Mouse (Mus musculus) heart, embryonic 15.5 days (tissue): ENCODE results near the gene Plekhg5. TPM values are rescaled to one million over a fixed set of nuclear protein-coding genes. Genes with fewer than 3 reads are reported as not detected.

ENCODE experiments used
- ATAC-seq: fragments of 200-750 bp; cut with Nextera tagmentation; replicated peaks from 2 replicates; pipeline ENCODE4 v1.8.0; 2017; ENCODE audit warnings: low read depth, moderate TSS enrichment; ENCODE audit not compliant: insufficient number of reproducible peaks, insufficient read depth, low FRiP score
- H3K27ac ChIP-seq: fragments of 300-500 bp; sonication (generic); 2 replicates; pipeline ENCODE4 v1.5.1; 2015; ENCODE audit warnings: mild to moderate bottlenecking, inconsistent platforms
- H3K27me3 ChIP-seq: fragments of 300-500 bp; sonication (generic); 2 replicates; pipeline ENCODE4 v1.6.1; 2015; ENCODE audit warnings: inconsistent platforms
- H3K36me3 ChIP-seq: fragments of 300-500 bp; sonication (generic); 2 replicates; pipeline ENCODE4 v1.6.1; 2015; ENCODE audit warnings: mild to moderate bottlenecking, inconsistent platforms
- H3K4me1 ChIP-seq: fragments of 300-500 bp; sonication (generic); replicated peaks from 2 replicates; pipeline ENCODE4 v1.6.1; 2015; ENCODE audit warnings: inconsistent platforms
- H3K4me2 ChIP-seq: fragments of 300-500 bp; sonication (generic); 2 replicates; pipeline ENCODE4 v1.6.1; 2015; ENCODE audit warnings: inconsistent platforms, mild to moderate bottlenecking, moderate library complexity
- H3K4me3 ChIP-seq: fragments of 300-500 bp; sonication (generic); 2 replicates; pipeline ENCODE4 v1.5.1; 2015; ENCODE audit warnings: mild to moderate bottlenecking, inconsistent platforms
- H3K9ac ChIP-seq: fragments of 300-500 bp; sonication (generic); 2 replicates; pipeline ENCODE4 v1.6.1; 2015; ENCODE audit warnings: mild to moderate bottlenecking, inconsistent platforms
- H3K9me3 ChIP-seq: fragments of 300-500 bp; sonication (generic); replicated peaks from 2 replicates; pipeline ENCODE4 v1.6.1; 2016; ENCODE audit warnings: inconsistent platforms
- WGBS: fragments of 180-500 bp; shearing (Covaris S2); methylation state at CpG from one replicate; pipeline ENCODE4 v1.1.7; 2015; ENCODE audit warnings: mixed read lengths; 5-methylcytosine and 5-hydroxymethylcytosine counted together
- polyA plus RNA-seq: library from polyadenylated mRNA; unstranded; fragments of >200 nt; fragmentation: Nextera tagmentation; extraction: Ambion mirVana; gene quantifications from 2 replicates; pipeline ENCODE4 v1.2.1, GENCODE M21; 2015

Plekhg5 gene
- polyA plus RNA-seq, 1 experiment from 2014 or later = 11.1 TPM

DNA sequence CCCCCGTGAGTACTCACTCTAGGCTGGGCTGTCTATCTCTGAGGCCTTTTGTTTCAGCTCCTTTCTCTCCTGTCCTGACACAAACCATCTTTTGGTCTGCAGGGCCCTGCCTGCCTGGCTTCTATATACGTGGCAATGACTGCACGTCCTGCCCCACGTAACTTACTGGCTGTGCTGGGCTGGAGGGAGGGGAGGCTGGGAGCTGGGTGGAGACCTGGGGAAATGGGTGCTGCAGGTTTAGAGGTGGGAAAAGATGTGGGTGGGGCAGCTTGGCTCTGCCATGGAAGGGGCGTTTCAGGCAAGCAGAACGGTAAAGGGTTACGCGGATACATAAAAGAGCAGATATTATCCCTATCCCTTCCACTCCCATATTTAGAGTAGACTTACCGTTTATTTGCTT, 45.2 kb downstream of the Plekhg5 start:
- no peaks in the 10 kb centered on the region for H3K9me3 ChIP-seq
- H3K27ac ChIP-seq = no peak overlapping the region
- no peak overlapping the region for H3K4me2 ChIP-seq
- H3K27me3 ChIP-seq = peaks cover 90% of the 10 kb centered on the region
- 70% methylated on average over 9 of the region's 9 CpGs for WGBS
- no peak overlapping the region for H3K4me3 ChIP-seq
- H3K36me3 ChIP-seq = peaks cover 19% of the 10 kb centered on the region
- H3K9ac ChIP-seq = no peak overlapping the region
- ATAC-seq = no peak
- H3K4me1 ChIP-seq = peaks cover 37% of the 10 kb centered on the region

DNA sequence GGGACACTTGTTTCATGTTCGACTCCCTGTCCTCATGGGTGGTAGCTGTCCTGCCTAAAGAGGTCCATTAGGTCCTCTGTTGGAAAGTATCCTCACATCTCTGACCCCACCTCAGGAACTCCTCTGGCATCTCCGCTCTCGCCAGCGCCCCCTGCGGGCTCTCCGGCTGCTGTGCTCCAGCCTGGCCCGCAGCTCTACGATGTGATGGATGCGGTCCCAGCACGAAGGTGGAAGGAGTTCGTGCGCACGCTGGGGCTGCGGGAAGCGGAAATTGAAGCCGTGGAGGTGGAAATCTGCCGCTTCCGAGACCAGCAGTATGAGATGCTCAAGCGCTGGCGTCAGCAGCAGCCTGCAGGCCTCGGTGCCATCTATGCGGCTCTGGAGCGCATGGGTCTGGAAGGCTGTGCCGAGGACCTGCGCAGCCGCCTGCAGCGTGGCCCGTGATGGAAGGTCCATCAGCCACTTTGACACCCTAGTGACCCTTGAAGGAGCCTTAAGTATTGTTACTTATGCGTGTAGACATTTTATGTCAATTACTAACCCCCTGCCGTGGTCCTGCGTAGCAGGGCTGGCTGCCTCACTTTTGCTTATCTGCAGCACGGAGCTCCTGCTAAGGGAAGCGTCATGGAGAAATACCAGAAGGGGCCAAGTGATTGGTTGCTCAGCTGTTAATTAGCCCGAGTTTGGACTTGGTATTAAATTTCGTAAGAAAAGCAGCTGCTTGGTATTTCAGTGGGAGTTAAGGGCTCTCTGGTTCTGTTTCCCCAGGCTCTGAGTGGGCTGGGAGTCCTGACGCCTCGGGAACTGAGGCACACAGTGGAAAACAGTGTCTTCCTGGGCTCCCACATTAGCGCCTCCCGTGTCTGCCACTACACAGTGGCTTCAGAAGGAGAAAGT, 47.3 kb downstream of the Plekhg5 start:
- no peak overlapping the region for H3K9ac ChIP-seq
- H3K36me3 ChIP-seq = peaks cover 4% of the 10 kb centered on the region; the same call in 1 of the 2 replicates
- ATAC-seq = no peak
- H3K9me3 ChIP-seq = no peaks in the 10 kb centered on the region
- 8% methylated on average over 39 of the region's 39 CpGs for WGBS
- H3K27ac ChIP-seq = no peak overlapping the region
- H3K4me3 ChIP-seq = peak overlapping the region; percentile 37
- peaks cover 40% of the 10 kb centered on the region for H3K4me1 ChIP-seq
- peak overlapping the region; percentile 60 for H3K4me2 ChIP-seq
- H3K27me3 ChIP-seq = peaks cover 100% of the 10 kb centered on the region

DNA sequence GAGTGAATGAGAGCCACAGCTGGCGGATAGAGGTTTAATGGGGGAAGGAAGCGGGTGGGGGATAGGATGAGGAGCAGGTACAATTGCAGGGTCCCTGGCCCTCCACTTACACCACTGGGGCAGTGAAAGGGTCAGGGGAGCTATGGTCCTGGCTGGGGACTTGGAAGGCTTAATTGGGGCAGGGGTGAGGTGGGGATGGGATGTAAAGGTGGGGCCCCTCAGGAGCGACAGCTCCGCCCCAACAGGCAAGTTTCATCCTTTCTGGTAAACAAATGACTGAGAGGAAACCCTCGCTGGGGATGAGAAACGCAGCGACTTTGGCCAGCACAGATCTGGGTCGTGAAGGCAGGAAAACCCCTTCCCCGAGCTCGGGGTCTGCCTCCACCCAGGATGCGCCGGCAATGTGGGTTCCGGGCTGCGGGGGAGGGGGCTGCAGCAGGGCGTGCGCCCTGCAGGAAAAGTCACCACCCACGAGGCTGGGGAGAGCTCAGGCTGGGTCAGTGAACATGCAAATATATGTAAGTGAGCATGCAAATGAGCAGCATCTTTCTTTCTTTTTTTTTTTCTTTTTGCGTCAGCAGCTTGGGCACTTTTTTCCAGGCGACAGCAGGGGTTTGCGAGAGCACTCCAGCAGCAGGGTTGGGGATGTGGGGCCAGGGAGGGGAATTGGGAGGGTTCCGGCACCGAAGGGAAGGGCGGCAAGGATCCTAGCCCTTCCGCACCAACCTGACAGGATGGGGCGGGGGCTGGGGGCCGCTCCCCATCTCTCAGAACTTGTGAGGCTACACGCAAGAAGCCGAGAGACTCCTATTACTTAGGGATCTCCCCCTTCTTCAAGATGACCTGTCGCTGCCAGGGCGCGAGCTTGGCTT, 48.2 kb downstream of the Plekhg5 start:
- WGBS = 3% methylated on average over 31 of the region's 31 CpGs
- H3K27me3 ChIP-seq = peaks cover 100% of the 10 kb centered on the region
- no peak overlapping the region for H3K9ac ChIP-seq
- no peaks in the 10 kb centered on the region for H3K36me3 ChIP-seq
- H3K4me3 ChIP-seq = peak overlapping the region; percentile 37
- peaks cover 43% of the 10 kb centered on the region for H3K4me1 ChIP-seq
- peak overlapping the region; percentile 60 for H3K4me2 ChIP-seq
- no peak overlapping the region for H3K27ac ChIP-seq
- no peaks in the 10 kb centered on the region for H3K9me3 ChIP-seq
- no peak for ATAC-seq

DNA sequence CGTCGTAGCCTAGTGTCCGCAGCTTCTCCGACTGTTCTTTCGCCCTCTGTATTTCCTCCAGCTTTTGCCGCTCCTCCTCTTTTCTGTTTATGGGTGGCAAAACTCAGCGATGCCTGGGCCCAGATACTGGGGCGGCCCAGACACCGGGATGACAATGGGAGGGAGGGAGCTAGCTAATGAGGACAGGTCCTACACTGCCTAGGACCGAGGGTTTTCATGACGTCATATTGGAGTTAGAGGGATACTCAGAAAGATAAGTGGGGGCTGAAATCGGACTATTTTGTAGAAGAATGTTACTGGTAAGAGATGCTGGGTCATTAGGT, 48.8 kb downstream of the Plekhg5 start:
- no peak for ATAC-seq
- H3K36me3 ChIP-seq = no peaks in the 10 kb centered on the region
- H3K27ac ChIP-seq = no peak overlapping the region
- peak overlapping the region; percentile 60 for H3K4me2 ChIP-seq
- peaks cover 100% of the 10 kb centered on the region for H3K27me3 ChIP-seq
- H3K4me3 ChIP-seq = peak overlapping the region; percentile 37
- H3K9me3 ChIP-seq = no peaks in the 10 kb centered on the region
- H3K4me1 ChIP-seq = peaks cover 43% of the 10 kb centered on the region
- 2% methylated on average over 12 of the region's 12 CpGs for WGBS
- no peak overlapping the region for H3K9ac ChIP-seq

DNA sequence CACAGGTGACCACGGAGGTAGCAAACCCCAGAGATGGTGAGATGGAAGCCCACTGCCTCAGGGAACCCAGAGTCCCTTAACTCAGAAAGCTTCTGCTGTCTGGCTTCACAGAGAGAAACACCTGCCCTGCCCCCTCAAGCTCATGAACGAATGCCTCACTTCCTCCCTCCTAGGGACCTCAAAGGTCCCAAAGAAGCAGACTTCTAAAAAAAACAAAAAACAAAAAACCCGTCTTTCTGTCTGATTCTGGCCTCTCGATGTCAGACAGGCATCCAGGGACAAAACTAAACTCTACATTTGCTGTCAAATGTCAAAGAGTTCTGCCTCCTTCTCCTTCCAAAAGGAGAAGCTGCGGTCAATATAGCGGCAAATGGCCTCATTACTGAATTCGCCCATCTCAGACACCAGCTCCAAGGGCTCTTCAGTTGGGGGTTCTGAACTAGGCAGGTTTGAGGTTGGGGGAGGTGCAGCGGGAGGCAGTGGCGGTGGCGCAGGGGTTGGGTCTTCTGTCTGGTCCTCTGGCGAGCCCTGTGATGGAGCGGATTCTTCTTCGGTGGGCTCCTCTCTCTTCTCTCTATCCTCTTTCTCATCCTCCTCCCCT, 52.2 kb downstream of the Plekhg5 start:
- Histone ChIP-seq H3K27ac (no peak overlapping the region), H3K9me3 (no peaks in the 10 kb centered on the region), H3K27me3 (peaks cover 100% of the 10 kb centered on the region), H3K4me2 (peak overlapping the region; percentile 74), H3K36me3 (no peaks in the 10 kb centered on the region), H3K4me3 (peak overlapping the region; percentile 44), H3K9ac (no peak overlapping the region), H3K4me1 (peaks cover 46% of the 10 kb centered on the region)
- no peak for ATAC-seq
- WGBS = 22% methylated on average over 13 of the region's 13 CpGs

DNA sequence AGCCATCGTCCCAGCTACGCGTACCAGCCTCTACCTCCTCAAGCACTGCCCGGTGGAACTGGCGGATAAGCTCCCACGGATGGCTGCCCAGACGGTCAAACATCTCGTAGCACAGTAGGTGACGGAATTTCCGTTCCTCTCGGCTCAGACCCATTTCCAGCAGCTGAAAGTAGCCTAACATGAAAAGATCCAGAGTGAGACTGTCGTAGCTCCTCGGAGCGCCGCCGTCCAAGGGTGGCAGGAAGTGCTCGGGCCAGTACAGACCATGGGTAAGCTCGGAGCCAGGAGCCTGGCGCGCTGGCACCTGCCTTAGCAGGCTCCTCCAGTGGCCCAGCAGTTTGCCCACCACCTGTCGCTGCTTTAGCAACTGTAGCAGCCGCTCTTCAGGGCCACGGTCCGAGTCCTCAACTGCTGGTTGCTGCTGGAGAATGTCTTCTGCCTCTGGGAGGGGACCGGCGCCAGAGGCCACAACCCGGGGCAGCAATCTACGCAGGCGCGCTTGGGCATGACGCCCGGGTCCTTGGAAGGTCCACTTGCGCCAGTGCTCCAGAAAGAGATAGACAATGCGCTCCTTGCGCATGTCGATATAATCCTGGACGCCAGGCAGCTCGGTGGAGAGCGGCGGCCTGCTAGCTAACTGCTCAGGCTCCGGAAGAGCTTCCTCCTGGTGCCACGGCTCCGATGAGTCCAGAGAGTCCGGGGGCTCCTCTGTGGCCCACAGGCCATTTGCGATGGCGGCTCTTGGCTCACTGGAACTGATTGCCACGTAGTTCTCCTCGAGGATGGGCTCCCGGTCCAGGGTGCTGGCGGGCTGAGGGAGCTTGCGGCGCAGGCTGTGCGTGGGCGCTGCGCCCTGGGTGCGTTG, 53.1 kb downstream of the Plekhg5 start:
- no peaks in the 10 kb centered on the region for H3K36me3 ChIP-seq
- peak overlapping the region; percentile 74 for H3K4me2 ChIP-seq
- peak overlapping the region; percentile 29 for H3K9ac ChIP-seq
- H3K4me3 ChIP-seq = peak overlapping the region; percentile 44
- peaks cover 43% of the 10 kb centered on the region for H3K4me1 ChIP-seq
- no peak overlapping the region for H3K27ac ChIP-seq
- ATAC-seq = no peak
- 7% methylated on average over 56 of the region's 56 CpGs for WGBS
- H3K27me3 ChIP-seq = peaks cover 100% of the 10 kb centered on the region
- H3K9me3 ChIP-seq = no peaks in the 10 kb centered on the region

DNA sequence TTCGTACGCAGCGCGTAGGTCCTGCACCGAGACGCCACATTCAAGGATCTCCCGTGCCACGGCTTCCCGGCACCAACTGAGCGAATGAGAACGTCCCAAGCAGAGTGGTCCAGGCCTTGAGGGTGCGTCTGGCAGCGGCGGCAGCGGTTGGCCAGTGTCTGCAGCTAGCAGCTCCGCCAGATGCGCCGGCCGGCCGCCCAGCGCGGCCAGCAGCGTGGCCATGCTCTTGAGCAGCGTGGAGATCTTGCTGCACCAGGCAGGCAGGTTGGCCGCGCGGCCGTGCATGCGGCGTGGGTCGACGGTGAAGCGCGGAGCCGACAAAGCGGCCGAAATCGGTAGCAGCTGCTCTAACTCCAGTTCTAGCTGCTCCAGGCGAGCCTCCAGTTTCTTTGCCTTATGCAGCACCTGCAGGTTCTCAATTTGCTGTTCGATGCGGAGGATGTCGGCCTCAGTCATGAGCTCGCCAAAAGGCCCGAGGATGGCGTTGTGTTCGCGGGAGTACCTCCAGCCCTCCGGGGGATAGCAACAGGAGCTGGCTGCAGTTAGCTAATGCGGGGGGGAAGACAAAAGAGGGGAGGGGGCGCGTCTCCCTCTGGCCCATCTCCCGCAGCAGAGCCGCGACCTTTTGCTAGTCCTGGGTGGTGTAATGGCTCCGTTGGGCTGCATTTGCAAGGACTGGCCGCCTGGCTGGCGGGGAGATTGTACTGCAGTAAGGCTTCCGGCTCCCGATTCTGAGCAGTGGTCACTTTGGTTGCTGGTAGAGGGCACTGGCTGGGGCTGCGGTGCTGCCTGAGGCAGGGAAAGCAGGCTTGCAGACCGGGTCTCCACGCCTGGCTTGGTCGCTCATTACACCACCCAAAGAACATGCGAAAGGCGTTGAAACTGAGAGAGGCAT, 54.0 kb downstream of the Plekhg5 start:
- 9% methylated on average over 65 of the region's 65 CpGs for WGBS
- no peaks in the 10 kb centered on the region for H3K9me3 ChIP-seq
- peak overlapping the region; percentile 29 for H3K9ac ChIP-seq
- no peak for ATAC-seq
- peak overlapping the region; percentile 74 for H3K4me2 ChIP-seq
- H3K4me1 ChIP-seq = peaks cover 43% of the 10 kb centered on the region
- no peaks in the 10 kb centered on the region for H3K36me3 ChIP-seq
- peak overlapping the region; percentile 44 for H3K4me3 ChIP-seq
- no peak overlapping the region for H3K27ac ChIP-seq
- peaks cover 100% of the 10 kb centered on the region for H3K27me3 ChIP-seq

DNA sequence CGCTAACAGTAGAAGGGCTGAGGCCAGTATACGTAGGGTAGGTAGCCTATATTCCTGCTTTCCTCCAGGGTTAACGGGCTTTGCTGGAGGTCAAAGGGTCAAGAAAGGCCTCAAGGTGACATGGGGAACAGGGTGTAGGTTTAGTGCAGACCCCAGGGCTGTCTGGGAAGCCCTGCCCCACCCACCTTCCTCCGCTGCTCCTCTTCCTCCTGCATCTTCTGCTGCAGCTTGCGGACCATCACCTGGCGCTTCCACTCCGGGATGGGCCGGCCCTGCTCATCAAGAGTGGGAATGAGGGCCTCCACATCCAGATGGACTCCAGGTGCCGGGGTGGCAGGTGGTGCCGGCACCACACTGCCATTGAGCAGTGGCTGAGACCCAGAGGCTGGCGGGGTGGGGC, 55.6 kb downstream of the Plekhg5 start:
- peaks cover 52% of the 10 kb centered on the region for H3K4me1 ChIP-seq
- H3K27ac ChIP-seq = no peak overlapping the region
- no peak overlapping the region for H3K4me2 ChIP-seq
- 93% methylated on average over 11 of the region's 11 CpGs for WGBS
- ATAC-seq = no peak
- H3K9ac ChIP-seq = no peak overlapping the region
- H3K4me3 ChIP-seq = no peak overlapping the region
- no peaks in the 10 kb centered on the region for H3K36me3 ChIP-seq
- H3K27me3 ChIP-seq = peaks cover 100% of the 10 kb centered on the region
- no peaks in the 10 kb centered on the region for H3K9me3 ChIP-seq

DNA sequence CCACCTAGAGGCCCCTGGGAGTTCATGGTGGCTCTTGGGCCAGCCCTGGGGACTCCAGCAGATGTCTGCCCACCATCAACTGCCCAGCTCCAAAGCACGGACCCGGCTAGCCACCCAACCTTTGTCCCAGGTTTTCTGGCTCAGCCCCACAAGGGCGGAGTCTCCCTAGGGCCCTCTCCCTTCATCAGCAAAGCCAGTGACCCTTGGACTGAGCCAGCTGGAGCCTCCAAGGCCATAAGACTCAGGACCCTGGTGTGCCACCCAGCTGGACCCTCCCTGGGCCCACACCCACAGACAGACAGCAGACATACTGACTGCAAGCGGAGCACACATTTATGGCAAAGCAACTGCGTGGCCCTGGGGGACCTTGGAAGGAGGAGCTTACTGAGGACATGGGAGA, 56.5 kb downstream of the Plekhg5 start:
- Histone ChIP-seq H3K4me2 (no peak overlapping the region), H3K9ac (no peak overlapping the region), H3K27me3 (peaks cover 100% of the 10 kb centered on the region), H3K4me3 (no peak overlapping the region), H3K27ac (no peak overlapping the region), H3K9me3 (no peaks in the 10 kb centered on the region), H3K4me1 (peaks cover 52% of the 10 kb centered on the region), H3K36me3 (no peaks in the 10 kb centered on the region)
- ATAC-seq = no peak
- 74% methylated on average over 5 of the region's 5 CpGs for WGBS

DNA sequence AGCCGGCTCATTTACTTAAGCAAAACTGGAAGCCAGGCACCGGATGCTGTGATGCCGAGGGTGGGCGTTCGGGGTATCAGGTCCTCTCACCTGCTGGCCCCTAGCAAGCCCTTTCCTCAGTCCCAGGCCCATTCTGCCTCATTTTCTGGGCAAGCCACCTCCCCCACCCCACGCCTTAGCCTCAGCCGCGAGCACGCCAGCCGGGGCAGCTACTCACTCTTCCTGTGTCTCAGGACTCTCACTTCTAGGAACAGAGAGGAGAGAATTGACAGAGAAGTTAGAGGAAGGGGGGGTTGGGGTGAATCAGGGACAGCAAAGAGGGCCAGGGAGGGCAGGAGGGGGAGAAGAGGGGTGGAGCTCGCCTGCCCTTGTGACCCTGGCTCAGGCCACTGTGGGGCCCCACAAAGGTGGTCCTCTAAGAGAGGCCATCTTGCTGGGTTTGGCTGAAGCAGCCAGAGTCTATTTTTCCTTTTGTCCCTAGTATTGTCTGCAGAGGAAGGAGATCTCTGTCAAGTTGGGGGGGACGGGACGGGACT, 57.2 kb downstream of the Plekhg5 start:
- 53% methylated on average over 13 of the region's 13 CpGs for WGBS
- no peak overlapping the region for H3K4me3 ChIP-seq
- H3K4me2 ChIP-seq = no peak overlapping the region
- H3K27ac ChIP-seq = no peak overlapping the region
- peaks cover 100% of the 10 kb centered on the region for H3K27me3 ChIP-seq
- H3K9me3 ChIP-seq = no peaks in the 10 kb centered on the region
- no peaks in the 10 kb centered on the region for H3K36me3 ChIP-seq
- peaks cover 52% of the 10 kb centered on the region for H3K4me1 ChIP-seq
- H3K9ac ChIP-seq = no peak overlapping the region
- ATAC-seq = no peak
